Mouse (Mus musculus): ENCODE measurements at regions not wholly inside any gene's neighbourhood (a gene's known extent, or its start where the extent isn't known, plus 50 kb on each side); places are given as distances from the start of the nearest gene placed in this dataset.

DNA sequence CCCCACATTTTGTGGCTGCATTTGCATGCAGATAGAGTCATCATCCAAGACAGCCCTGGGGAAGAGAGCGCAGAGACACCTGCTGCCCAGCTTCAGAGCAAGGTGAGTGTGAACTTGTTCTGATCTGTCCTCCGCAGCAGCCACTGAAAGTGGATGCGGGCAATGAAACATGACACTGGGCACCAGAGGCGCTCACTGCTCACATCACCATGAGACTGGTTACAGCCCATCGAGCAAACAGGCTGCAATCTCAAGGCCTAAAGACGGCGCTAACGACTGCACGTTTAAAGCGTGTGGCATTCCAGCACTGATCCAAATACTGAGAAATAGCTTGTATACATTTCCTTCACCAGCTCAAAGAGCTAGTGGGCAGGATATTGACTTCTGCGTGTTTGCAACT, 65.8 kb downstream of the Barhl2 start:
- DNase-seq (ENCODE audit: low read depth) = no peak

DNA sequence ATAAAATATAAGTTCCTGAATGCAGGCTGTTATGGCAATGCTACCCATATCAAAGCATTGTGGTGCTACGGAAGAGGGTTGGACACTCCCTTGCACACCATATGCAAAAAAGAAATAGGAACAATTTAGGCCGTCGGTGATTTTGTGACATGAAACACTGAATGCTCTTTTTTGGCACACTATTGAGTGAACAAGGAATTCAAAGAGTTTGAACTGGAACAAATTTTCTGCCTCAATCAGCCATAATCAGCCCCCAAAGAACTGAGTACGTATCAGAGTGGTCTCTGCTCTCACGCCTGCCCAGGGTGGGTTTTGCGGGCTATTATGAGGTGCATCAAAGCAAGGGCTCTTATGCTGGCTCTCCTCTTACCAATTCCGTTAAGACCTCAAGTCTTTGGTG, 71.3 kb downstream of the Barhl2 start:
- DNase-seq (ENCODE audit: low read depth) = no peak

DNA sequence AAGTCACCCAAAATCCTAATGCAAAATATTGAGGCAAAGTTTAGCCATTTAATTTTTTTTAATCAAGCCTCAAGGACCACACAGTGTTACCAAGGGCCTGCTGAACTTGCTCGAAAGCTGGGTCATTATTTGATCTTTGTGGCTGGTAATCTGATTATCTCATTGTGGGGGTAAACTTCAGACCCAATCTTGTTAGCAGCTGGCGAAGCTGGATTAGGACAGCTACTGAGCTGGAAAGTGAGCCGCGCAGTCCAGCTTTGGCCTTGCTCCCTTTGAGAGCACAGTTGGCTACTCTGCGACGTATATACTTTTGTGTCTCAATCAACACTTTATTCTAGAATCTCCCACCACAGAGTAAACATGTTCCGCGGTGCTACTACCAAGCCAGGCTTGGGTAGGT, 72.1 kb downstream of the Barhl2 start:
- no peak for DNase-seq (ENCODE audit: low read depth)

DNA sequence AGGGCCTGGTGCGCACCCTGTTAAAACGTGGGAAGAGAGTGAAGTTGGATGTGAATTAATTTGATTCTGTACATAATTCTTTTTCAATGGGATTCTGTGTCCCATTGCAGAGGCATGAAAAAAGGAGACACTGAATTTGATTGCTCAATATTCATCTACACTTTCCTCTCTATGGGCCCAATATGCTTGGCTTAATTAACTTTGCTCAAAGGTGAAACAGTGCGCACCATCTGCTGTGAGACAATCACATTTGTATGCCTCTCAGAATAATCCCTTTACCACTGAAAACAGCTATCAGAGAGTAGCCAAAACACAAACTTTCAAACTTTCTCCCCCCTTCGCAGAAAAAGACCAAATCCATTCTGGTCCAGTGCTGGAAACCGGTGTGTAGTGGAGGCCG, 72.7 kb downstream of the Barhl2 start:
- DNase-seq (ENCODE audit: low read depth) = no peak

DNA sequence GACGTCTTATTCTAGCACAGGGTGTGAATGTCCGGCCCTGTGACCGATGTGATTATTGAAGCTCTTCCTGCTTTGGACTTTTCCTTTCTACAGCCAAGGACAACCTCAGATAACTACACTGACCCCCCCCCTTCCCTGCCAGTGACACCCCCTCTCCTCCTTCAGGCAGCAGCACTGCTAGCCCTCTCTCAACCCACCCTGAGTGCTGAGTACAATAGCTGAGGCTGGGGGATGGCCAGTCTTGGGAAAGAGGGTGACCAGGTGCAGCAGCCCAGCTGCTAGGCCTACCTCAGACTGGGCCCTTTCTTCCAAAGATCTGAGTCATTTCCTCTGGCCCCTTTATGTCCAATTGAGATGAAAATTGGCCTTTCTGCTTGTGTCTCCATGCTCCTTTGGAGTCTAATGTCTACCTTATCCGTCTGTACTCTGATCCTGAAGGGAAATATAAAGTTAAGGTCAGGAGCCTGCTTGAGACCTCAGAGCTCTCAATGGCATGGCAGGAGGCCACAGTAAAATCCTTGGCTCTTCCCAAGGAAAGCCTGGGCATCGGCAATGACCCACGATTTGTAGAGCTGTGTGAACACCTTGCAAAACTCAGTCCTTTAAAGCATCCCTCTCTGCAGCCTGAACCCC, 73.7 kb downstream of the Barhl2 start:
- DNase-seq (ENCODE audit: low read depth) = no peak

DNA sequence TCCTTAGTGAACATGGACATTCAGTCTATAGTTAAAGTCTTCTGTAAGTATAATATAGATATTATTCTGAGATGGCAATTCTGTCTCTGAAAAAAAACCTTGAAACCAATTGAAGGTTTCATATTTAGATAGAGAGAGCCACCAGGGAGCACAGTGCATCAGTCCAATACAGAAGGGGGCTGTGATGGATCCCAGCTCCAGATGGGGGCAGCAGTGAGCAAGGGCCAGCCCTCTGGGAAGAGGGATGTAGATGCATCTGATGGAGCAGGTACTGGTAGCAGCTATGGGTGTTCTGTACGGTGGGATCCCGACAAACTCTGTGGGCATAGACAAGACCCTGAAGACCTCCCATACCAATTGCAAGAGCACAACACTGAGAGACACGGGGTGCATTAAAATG, 76.0 kb downstream of the Barhl2 start:
- no peak for DNase-seq (ENCODE audit: low read depth)

DNA sequence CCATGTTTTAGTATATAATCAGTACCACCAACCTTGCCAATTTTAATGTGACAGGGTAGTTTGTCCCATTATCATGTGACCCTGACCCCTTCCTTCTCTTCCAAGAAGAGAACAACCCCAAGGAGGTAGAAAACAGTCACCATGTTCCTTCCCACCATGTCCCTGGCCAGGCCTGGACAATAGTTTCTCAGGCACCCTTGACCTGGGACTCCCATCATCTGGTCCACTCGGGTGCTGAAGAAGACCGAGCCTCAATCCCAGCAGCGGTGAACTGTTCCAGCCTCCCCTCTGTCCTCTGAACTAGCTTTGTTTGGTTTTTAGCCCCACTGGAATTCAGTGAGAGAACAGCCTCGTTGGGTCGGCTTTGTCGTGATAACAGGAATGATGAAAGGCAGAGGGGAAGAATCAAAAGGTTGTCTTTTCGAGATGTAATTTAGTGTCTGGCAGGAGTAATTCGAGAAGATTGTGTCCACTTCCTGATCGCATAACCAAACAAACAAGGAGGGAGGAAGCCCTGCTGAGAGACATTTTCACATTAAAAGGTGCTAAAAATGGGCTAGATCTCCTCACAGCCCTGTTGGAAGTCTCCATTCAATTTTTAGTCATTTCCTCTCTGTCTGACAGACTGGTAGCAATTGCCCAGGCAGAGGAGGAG, 77.2 kb downstream of the Barhl2 start:
- no peak for DNase-seq (ENCODE audit: low read depth)

DNA sequence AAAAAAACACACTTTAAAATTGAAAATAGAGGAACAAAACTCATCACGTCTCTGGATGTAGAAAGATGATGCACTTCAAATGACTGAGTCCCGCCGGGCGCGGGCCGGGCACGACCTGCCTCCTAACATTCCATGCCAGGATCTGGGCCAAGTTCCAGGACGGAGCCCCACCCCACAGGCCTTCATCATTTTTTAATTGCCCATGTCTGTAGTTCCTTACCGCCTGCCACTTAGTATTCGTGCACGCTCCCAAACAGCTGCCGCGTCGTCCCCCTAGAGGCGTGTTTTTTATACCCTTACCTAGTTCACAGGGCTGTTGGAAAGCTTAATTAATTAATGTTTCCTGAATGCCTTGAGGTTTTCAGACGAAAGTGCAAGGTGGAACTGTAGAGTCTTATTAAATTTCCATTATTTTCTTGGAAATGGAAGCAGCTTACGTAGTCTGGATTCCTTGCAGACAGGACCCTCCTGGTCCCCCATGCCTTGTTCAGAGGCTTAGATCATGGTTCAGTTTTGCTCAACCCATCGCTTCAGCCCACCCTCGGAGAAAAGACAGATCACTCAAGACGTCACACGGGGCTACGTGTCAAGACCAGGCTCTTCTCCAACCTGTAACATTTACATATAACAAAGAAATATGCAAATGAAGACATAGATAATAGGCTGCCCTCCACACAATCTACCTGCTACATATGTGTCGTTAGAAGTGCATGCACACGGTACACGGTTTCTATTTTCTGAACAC, 81.0 kb downstream of the Barhl2 start:
- no peak for DNase-seq (ENCODE audit: low read depth)

DNA sequence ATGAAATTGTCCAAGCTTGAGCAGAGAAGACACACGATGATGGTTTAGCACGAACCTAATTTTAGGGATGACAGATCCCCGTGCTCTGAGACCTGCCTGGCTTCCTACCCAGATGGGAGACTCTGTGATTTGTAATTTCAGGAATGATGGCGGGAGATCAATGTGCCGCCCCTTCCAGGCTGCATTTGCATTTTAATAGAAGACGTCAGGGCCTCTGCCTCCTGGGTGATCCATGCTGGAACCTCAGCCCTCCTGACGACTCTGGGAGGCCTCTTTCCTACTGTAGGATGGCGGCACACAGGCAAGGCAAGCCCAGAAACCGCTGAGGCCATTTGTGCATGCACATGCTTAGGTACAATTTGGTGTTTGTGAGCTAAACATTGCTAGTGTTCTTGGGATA, 90.1 kb downstream of the Barhl2 start:
- DNase-seq (ENCODE audit: low read depth) = no peak

GRCm38 (mm10) chr5:106367312-106367711, 90.7 kb downstream of the Barhl2 start:
- no peak for DNase-seq (ENCODE audit: low read depth)

DNA sequence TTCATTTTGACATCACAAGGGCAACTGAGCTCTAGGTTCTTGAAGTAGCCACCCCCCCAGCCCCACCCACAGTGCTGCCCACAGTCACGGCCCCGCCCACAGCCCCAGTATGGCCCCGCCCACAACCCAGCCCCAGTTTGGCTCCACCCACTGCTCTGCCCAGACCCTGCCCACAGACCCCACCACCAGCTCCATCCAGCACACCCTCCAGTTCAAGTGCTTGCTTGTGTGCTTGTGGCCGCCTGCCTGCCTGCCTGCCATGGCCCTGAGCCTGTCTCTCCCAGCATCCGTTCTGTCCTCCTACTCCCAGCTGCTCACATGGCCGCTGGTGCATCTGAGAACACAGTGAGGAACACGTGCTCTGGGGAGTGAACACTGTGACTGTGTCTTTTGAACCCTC, 92.0 kb downstream of the Barhl2 start:
- DNase-seq (ENCODE audit: low read depth) = no peak

GRCm38 (mm10) chr5:106365094-106365493, 92.9 kb downstream of the Barhl2 start:
- no peak for DNase-seq (ENCODE audit: low read depth)

GRCm38 (mm10) chr5:106351348-106351747, 106.6 kb downstream of the Barhl2 start:
- no peak for DNase-seq (ENCODE audit: low read depth)

- DNase-seq (ENCODE audit: low read depth) = no peak
Measured at GRCm38 (mm10) chr5:106349851-106350515, 108.0 kb downstream of the Barhl2 start.

DNA sequence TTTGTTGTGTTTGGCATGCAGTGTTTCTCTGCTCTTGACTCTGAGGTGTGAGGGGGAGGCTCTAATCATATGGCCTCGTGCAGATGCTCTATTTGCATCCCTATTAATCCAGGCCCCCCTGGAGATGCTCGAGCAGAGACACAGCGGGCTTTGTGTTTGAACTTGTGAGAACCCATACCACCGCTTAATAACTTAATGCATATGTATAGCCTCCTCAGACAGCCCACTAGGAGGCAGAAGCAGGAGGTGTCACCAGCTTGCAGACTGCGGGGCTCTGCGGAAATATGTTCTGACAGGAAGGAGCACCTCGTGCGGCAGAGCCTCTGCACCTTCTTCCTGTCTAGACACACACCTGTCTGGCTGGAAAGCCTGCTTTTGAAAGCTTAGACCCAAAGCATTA, 113.7 kb downstream of the Barhl2 start:
- DNase-seq (ENCODE audit: low read depth) = no peak

- no peak for DNase-seq (ENCODE audit: low read depth)
Measured at GRCm38 (mm10) chr5:106343601-106344000, 114.4 kb downstream of the Barhl2 start.

DNA sequence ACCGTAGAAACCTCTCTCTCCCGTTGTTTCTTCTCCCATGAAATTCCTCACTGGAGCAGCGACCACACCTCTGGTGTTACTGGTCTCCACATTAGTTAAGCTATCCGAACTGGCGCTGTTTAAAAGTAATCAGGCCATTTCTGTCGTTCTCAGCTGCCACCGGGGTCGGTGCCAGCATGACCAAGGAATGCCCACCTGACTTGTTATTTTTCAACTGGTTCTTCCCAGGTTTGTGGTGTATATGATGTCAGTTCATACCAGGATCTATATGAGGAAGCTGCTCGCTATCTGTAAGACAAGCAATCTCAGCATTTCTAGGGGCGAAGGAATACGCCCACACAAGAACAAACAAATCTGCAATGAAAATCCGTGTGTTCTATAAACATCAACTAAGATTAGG, 116.6 kb downstream of the Barhl2 start:
- DNase-seq (ENCODE audit: low read depth) = no peak

DNA sequence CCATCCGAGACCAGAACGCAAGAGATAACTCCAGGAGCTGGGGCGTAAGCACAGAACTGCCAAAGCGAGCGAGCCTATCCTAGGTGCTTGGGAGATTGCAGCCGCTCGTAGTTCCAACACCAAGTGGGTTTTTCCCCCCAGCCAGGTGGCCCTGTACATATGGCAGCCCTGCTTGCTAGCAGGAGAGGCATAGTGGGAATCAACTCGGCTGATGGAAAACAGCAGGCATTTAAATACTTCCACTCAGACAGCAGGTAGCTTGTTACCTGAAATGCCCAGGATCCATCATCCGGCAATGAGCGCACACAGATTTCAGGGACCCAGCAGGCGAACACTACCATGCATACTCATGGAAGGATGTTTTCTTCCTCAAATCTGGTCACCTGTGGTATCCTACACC, 122.3 kb downstream of the Barhl2 start:
- no peak for DNase-seq (ENCODE audit: low read depth)

- DNase-seq (ENCODE audit: low read depth) = no peak
Measured at GRCm38 (mm10) chr5:106327592-106328150, 130.3 kb downstream of the Barhl2 start.

- no peak for DNase-seq (ENCODE audit: low read depth)
Measured at GRCm38 (mm10) chr5:106322574-106323215, 135.3 kb downstream of the Barhl2 start.

GRCm38 (mm10) chr5:106321426-106321825, 136.5 kb downstream of the Barhl2 start:
- no peak for DNase-seq (ENCODE audit: low read depth)

DNA sequence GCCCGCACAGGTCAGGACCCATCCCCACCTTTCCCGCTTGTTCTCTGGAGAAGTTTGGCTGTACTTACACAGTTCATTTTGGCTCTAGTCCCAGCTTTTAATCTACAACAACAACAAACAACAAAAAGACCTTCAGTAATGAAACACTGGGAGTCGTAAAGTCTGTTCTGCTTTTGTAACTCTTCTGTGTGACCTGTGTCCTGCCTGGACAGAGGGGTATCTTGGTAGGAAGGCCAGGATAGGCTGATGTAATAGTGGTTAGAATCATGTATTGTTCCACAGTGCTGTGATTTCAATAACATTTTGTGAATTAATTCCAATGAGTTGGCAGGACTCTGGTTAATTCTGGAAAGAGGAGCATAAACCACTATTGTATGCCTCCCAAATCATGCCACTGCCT, 136.9 kb downstream of the Barhl2 start:
- DNase-seq (ENCODE audit: low read depth) = no peak
